Mouse (Mus musculus) CD8-positive naive resting alpha-beta T cell, adult 57 days (primary cell): Measurements from ENCODE around the gene 4930502E18Rik. TPM values are rescaled to one million over a fixed set of nuclear protein-coding genes. Genes with fewer than 3 reads are reported as not detected.

Source experiments
- total RNA-seq: library from RNA; stranded (reverse); gene quantifications from one replicate; pipeline ENCODE4 v1.2.4, GENCODE M21; 2023

The 4930502E18Rik gene
- total RNA-seq, result not detected

DNA sequence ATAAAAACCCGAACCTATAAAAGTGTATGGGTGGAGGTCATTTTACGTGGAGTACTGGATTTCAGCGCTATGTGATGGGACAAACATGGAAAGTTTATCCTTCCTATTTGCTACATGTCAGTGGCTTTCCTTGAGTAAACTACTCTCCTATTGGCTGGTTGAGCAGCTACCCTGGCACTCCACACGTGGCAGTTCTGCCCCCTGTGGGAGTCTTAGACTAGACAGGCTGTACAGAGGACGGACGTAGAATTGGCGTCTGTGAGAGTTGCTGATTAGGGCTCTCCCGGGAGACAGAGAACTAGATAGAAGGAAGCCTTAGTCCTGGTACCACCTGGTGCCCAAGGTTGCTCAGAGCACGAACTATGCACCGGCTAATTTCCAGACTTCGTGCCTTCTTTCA, at the start of gene 4930502E18Rik:
4930502E18Rik (plus strand) TSS at position 231 of the 400 bp plus-strand sequence.

DNA sequence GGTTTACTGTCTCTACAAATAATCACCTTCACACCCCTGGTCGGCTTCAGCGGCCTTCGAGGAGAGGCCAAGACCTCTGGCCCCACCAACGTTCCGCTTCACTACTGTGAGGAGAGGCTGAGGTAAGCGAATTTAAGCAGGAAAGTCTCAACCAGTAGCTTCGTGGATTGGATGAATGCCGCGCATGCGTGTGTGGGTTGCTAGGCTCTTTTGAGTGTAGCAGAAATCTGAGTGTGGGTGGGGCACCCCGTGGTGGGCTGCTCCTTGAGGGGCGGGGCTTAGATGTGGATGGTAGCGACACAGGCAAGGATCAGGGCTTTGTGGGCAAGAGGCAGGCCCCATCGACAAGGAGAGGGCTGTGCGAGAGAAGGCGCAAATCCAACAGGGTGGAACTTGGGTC, 33.1 kb downstream of the 4930502E18Rik start, which contains the start of gene 1700013H16Rik:
1700013H16Rik (minus strand) TSS at position 96 of the 400 bp plus-strand sequence.

DNA sequence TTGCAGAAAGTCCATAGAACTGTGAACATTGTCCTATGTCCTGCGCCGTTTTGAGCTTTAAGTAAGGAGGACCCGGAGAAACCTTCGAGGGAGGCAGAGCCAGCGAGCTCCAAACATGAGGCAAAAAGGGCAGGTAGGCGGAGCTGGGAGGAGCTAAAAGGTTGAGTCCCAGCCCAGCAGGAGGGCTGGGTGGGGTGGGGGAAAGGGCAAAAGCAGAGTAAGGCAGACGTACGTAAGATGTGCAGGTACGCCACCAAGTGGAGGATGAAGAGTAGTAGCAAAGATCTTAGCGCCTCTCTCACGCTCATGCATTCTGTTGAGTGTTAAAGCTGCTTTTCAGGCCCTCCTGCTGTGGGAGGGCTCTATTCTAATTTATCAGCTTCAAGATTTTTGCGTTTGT, 51.6 kb downstream of the 4930502E18Rik start, which contains the start of gene Zfp36l3:
Zfp36l3 (minus strand) TSS at position 119 of the 400 bp plus-strand sequence.

Other genes starting within 250 kb of the 4930502E18Rik start
- gene Rtl8c, start 116.8 kb upstream of the 4930502E18Rik start, total RNA-seq, result 8.5 TPM
- gene Gm14597, start 115.8 kb upstream of the 4930502E18Rik start, total RNA-seq, result not detected
- gene Rtl8a, start 81.1 kb upstream of the 4930502E18Rik start, total RNA-seq, result 15.5 TPM
- 24.6 TPM for gene Rtl8b, start 54.4 kb upstream of the 4930502E18Rik start, total RNA-seq
- not detected for gene 1700013H16Rik, start 33.0 kb downstream of the 4930502E18Rik start, total RNA-seq
- not detected for gene Zfp36l3, start 51.6 kb downstream of the 4930502E18Rik start, total RNA-seq
- 0.80 TPM for gene Xlr, start 72.9 kb downstream of the 4930502E18Rik start, total RNA-seq